Mouse (Mus musculus): Measurements from ENCODE around the gene Tmem217. TPM values are rescaled to one million over a fixed set of nuclear protein-coding genes. Genes with fewer than 3 reads are reported as not detected.

The Tmem217 gene
- 1.0 and 1.2 TPM in 2 replicates for polyA plus RNA-seq (2016; fragmentation: Nextera tagmentation; extraction: Ambion mirVana)

GRCm38 (mm10) chr17:29552162-29552732, at the start of gene Tmem217:
Tmem217 (minus strand) TSS chr17:29552385.
- no peak for DNase-seq (ENCODE audit: extremely low spot score, low spot score)
- H3K4me3 ChIP-seq: no peak within 1 kb of the TSS
- 93% methylated on average over 5 of the region's 5 CpGs for whole genome bisulfite sequencing

GRCm38 (mm10) chr17:29601391-29601790, 49.2 kb upstream of the Tmem217 start:
- H3K27ac ChIP-seq: no peak overlapping the region
- H3K9me3 ChIP-seq: 0 out of 2 replicates have a peak, but pooled peaks cover 4% of the 10 kb centered on the region
- H3K27me3 ChIP-seq (ENCODE audit: poor library complexity, severe bottlenecking): no peaks in the 10 kb centered on the region
- DNase-seq (ENCODE audit: extremely low spot score, low spot score): no peak
- H3K36me3 ChIP-seq (replicated peaks): peaks cover 91% of the 10 kb centered on the region
- WGBS: 83% methylated on average over 4 of the region's 4 CpGs
- peaks cover 18% of the 10 kb centered on the region for H3K4me1 ChIP-seq
- no peak overlapping the region for H3K4me3 ChIP-seq

More at GRCm38 (mm10) chr17:29552162-29552732, at the start of gene Tmem217:
- Histone ChIP-seq H3K27me3 (ENCODE audit: poor library complexity, severe bottlenecking) (no peaks in the 10 kb centered on the region), H3K36me3 (replicated peaks) (peaks cover 11% of the 10 kb centered on the region), H3K9me3 (no peaks in the 10 kb centered on the region), H3K4me1 (peaks cover 25% of the 10 kb centered on the region), H3K27ac (no peak within 1 kb of the TSS)

GRCm38 (mm10) chr17:29599537-29599936, 47.4 kb upstream of the Tmem217 start:
- DNase-seq (ENCODE audit: extremely low spot score, low spot score): no peak
- Histone ChIP-seq H3K36me3 (replicated peaks) (peaks cover 92% of the 10 kb centered on the region), H3K4me3 (no peak overlapping the region), H3K4me1 (peaks cover 22% of the 10 kb centered on the region), H3K27ac (no peak overlapping the region), H3K27me3 (ENCODE audit: poor library complexity, severe bottlenecking) (no peaks in the 10 kb centered on the region), H3K9me3 (0 out of 2 replicates have a peak, but pooled peaks cover 4% of the 10 kb centered on the region)
- WGBS: 84% methylated on average over 8 of the region's 8 CpGs

GRCm38 (mm10) chr17:29599051-29599450, 46.9 kb upstream of the Tmem217 start:
- Histone ChIP-seq H3K27me3 (ENCODE audit: poor library complexity, severe bottlenecking) (no peaks in the 10 kb centered on the region), H3K4me1 (peaks cover 22% of the 10 kb centered on the region), H3K27ac (no peak overlapping the region), H3K4me3 (no peak overlapping the region), H3K9me3 (0 out of 2 replicates have a peak, but pooled peaks cover 4% of the 10 kb centered on the region), H3K36me3 (replicated peaks) (peaks cover 92% of the 10 kb centered on the region)
- 93% methylated on average over 14 of the region's 14 CpGs for WGBS
- DNase-seq (ENCODE audit: extremely low spot score, low spot score): no peak

- Histone ChIP-seq H3K4me3 (no peak overlapping the region), H3K4me1 (peaks cover 22% of the 10 kb centered on the region), H3K27me3 (ENCODE audit: poor library complexity, severe bottlenecking) (no peaks in the 10 kb centered on the region), H3K9me3 (no peaks in the 10 kb centered on the region), H3K36me3 (replicated peaks) (peaks cover 79% of the 10 kb centered on the region), H3K27ac (peak overlapping the region; percentile 61)
- 88% methylated on average over 13 of the region's 13 CpGs for WGBS
- no peak for DNase-seq (ENCODE audit: extremely low spot score, low spot score)
Observed at GRCm38 (mm10) chr17:29596771-29597132, 44.6 kb upstream of the Tmem217 start.

GRCm38 (mm10) chr17:29595891-29596770, 43.9 kb upstream of the Tmem217 start:
- Histone ChIP-seq H3K36me3 (replicated peaks) (peaks cover 76% of the 10 kb centered on the region), H3K27ac (peak overlapping the region; percentile 61)
- 89% methylated on average over 15 of the region's 15 CpGs for WGBS

GRCm38 (mm10) chr17:29589221-29589898, 37.2 kb upstream of the Tmem217 start:
- Histone ChIP-seq H3K4me1 (peaks cover 16% of the 10 kb centered on the region), H3K36me3 (replicated peaks) (peaks cover 44% of the 10 kb centered on the region), H3K27ac (peak overlapping the region; percentile 71), H3K27me3 (ENCODE audit: poor library complexity, severe bottlenecking) (no peaks in the 10 kb centered on the region), H3K4me3 (no peak overlapping the region), H3K9me3 (no peaks in the 10 kb centered on the region)
- peak; percentile 19 for DNase-seq (ENCODE audit: extremely low spot score, low spot score)
- 66% methylated on average over 11 of the region's 11 CpGs for WGBS

More at GRCm38 (mm10) chr17:29595891-29596770, 43.9 kb upstream of the Tmem217 start:
- peaks cover 22% of the 10 kb centered on the region for H3K4me1 ChIP-seq
- H3K9me3 ChIP-seq: no peaks in the 10 kb centered on the region
- H3K4me3 ChIP-seq: no peak overlapping the region
- no peaks in the 10 kb centered on the region for H3K27me3 ChIP-seq (ENCODE audit: poor library complexity, severe bottlenecking)
- DNase-seq (ENCODE audit: extremely low spot score, low spot score): no peak

- H3K36me3 ChIP-seq (replicated peaks): peaks cover 50% of the 10 kb centered on the region
Observed at GRCm38 (mm10) chr17:29586921-29587320, 34.7 kb upstream of the Tmem217 start.

GRCm38 (mm10) chr17:29585446-29585845, 33.3 kb upstream of the Tmem217 start:
- DNase-seq (ENCODE audit: extremely low spot score, low spot score): no peak
- no peak overlapping the region for H3K4me3 ChIP-seq
- no peaks in the 10 kb centered on the region for H3K27me3 ChIP-seq (ENCODE audit: poor library complexity, severe bottlenecking)
- 86% methylated on average over 6 of the region's 6 CpGs for WGBS
- peaks cover 60% of the 10 kb centered on the region for H3K36me3 ChIP-seq (replicated peaks)
- H3K27ac ChIP-seq: peak overlapping the region; percentile 30; the same call in 1 of the 2 replicates
- H3K4me1 ChIP-seq: peaks cover 23% of the 10 kb centered on the region
- H3K9me3 ChIP-seq: no peaks in the 10 kb centered on the region

More at GRCm38 (mm10) chr17:29586921-29587320, 34.7 kb upstream of the Tmem217 start:
- no peak for DNase-seq (ENCODE audit: extremely low spot score, low spot score)
- 89% methylated on average over 9 of the region's 9 CpGs for WGBS
- H3K9me3 ChIP-seq: no peaks in the 10 kb centered on the region
- peaks cover 23% of the 10 kb centered on the region for H3K4me1 ChIP-seq
- no peaks in the 10 kb centered on the region for H3K27me3 ChIP-seq (ENCODE audit: poor library complexity, severe bottlenecking)
- no peak overlapping the region for H3K4me3 ChIP-seq
- H3K27ac ChIP-seq: no peak overlapping the region

- Histone ChIP-seq H3K9me3 (no peaks in the 10 kb centered on the region), H3K4me3 (no peak overlapping the region), H3K4me1 (peaks cover 19% of the 10 kb centered on the region), H3K27ac (no peak overlapping the region), H3K27me3 (ENCODE audit: poor library complexity, severe bottlenecking) (no peaks in the 10 kb centered on the region), H3K36me3 (replicated peaks) (peaks cover 67% of the 10 kb centered on the region)
- DNase-seq (ENCODE audit: extremely low spot score, low spot score): no peak
- 80% methylated on average over 3 of the region's 3 CpGs for WGBS
Observed at GRCm38 (mm10) chr17:29584737-29585136, 32.6 kb upstream of the Tmem217 start.

- H3K27me3 ChIP-seq (ENCODE audit: poor library complexity, severe bottlenecking): no peaks in the 10 kb centered on the region
- DNase-seq (ENCODE audit: extremely low spot score, low spot score): no peak
- 81% methylated on average over 5 of the region's 5 CpGs for WGBS
- no peak overlapping the region for H3K27ac ChIP-seq
- H3K9me3 ChIP-seq: no peaks in the 10 kb centered on the region
- peaks cover 71% of the 10 kb centered on the region for H3K36me3 ChIP-seq (replicated peaks)
- no peak overlapping the region for H3K4me3 ChIP-seq
- H3K4me1 ChIP-seq: peaks cover 15% of the 10 kb centered on the region
Observed at GRCm38 (mm10) chr17:29584306-29584705, 32.1 kb upstream of the Tmem217 start.

GRCm38 (mm10) chr17:29583569-29583968, 31.4 kb upstream of the Tmem217 start:
- H3K9me3 ChIP-seq: no peaks in the 10 kb centered on the region
- 89% methylated on average over 5 of the region's 5 CpGs for WGBS
- DNase-seq (ENCODE audit: extremely low spot score, low spot score): no peak
- no peak overlapping the region for H3K27ac ChIP-seq
- H3K27me3 ChIP-seq (ENCODE audit: poor library complexity, severe bottlenecking): no peaks in the 10 kb centered on the region
- H3K4me3 ChIP-seq: no peak overlapping the region
- peaks cover 78% of the 10 kb centered on the region for H3K36me3 ChIP-seq (replicated peaks)
- H3K4me1 ChIP-seq: peaks cover 8% of the 10 kb centered on the region

Data from forebrain, embryonic 10.5 days (tissue).